Mouse (Mus musculus): Measurements from ENCODE around the gene Etv6. TPM values are rescaled to one million over a fixed set of nuclear protein-coding genes. Genes with fewer than 3 reads are reported as not detected.

Gene Etv6
- polyA plus RNA-seq, 1 experiment from 2014 or later = 13.0 TPM

- Histone ChIP-seq H3K27me3 (replicated peaks; ENCODE audit: control insufficient read depth, insufficient read depth, low read length) (no peaks in the 10 kb centered on the region), H3K4me2 (no peak overlapping the region), H3K4me1 (replicated peaks; ENCODE audit: control insufficient read depth, insufficient read depth, low read length) (peaks cover 43% of the 10 kb centered on the region), H3K36me3 (ENCODE audit: control insufficient read depth, insufficient read depth, low read length) (no peaks in the 10 kb centered on the region), H3K4me3 (ENCODE audit: low read depth, low read length) (no peak overlapping the region), H3K9ac (ENCODE audit: low read depth, low read length) (no peak overlapping the region), H3K27ac (ENCODE audit: low read depth, low read length) (no peak overlapping the region), H3K9me3 (ENCODE audit: control insufficient read depth, low read length) (no peaks in the 10 kb centered on the region)
- DNase-seq (ENCODE audit: low spot score) (no peak), ATAC-seq (replicated peaks; ENCODE audit: low FRiP score) (no peak)
- 59% methylated on average over 7 of the region's 7 CpGs for WGBS
These were observed 155.2 kb downstream of the Etv6 start for GRCm38 (mm10) chr6:134190597-134191278.

GRCm38 (mm10) chr6:134192710-134193109, 157.2 kb downstream of the Etv6 start:
- no peak overlapping the region for H3K4me2 ChIP-seq
- no peaks in the 10 kb centered on the region for H3K36me3 ChIP-seq (ENCODE audit: control insufficient read depth, insufficient read depth, low read length)
- H3K27me3 ChIP-seq (replicated peaks; ENCODE audit: control insufficient read depth, insufficient read depth, low read length) = no peaks in the 10 kb centered on the region
- no peak for ATAC-seq (replicated peaks; ENCODE audit: low FRiP score)
- no peak overlapping the region for H3K27ac ChIP-seq (ENCODE audit: low read depth, low read length)
- DNase-seq (ENCODE audit: low spot score) = no peak
- no peaks in the 10 kb centered on the region for H3K9me3 ChIP-seq (ENCODE audit: control insufficient read depth, low read length)
- H3K9ac ChIP-seq (ENCODE audit: low read depth, low read length) = no peak overlapping the region
- H3K4me3 ChIP-seq (ENCODE audit: low read depth, low read length) = no peak overlapping the region
- peaks cover 37% of the 10 kb centered on the region for H3K4me1 ChIP-seq (replicated peaks; ENCODE audit: control insufficient read depth, insufficient read depth, low read length)

- Histone ChIP-seq H3K4me1 (replicated peaks; ENCODE audit: control insufficient read depth, insufficient read depth, low read length) (0 out of 2 replicates have a peak, but pooled peaks cover 2% of the 10 kb centered on the region), H3K9ac (ENCODE audit: low read depth, low read length) (no peak overlapping the region), H3K4me3 (ENCODE audit: low read depth, low read length) (no peak overlapping the region), H3K4me2 (no peak overlapping the region), H3K27ac (ENCODE audit: low read depth, low read length) (no peak overlapping the region), H3K27me3 (replicated peaks; ENCODE audit: control insufficient read depth, insufficient read depth, low read length) (no peaks in the 10 kb centered on the region), H3K9me3 (ENCODE audit: control insufficient read depth, low read length) (no peaks in the 10 kb centered on the region), H3K36me3 (ENCODE audit: control insufficient read depth, insufficient read depth, low read length) (no peaks in the 10 kb centered on the region)
- 97% methylated on average over 1 of the region's 1 CpGs for WGBS
- ATAC-seq (replicated peaks; ENCODE audit: low FRiP score) = no peak
- no peak for DNase-seq (ENCODE audit: low spot score)
These were observed 164.4 kb downstream of the Etv6 start for GRCm38 (mm10) chr6:134199895-134200294.

GRCm38 (mm10) chr6:134200577-134200976, 165.1 kb downstream of the Etv6 start:
- Histone ChIP-seq H3K4me1 (replicated peaks; ENCODE audit: control insufficient read depth, insufficient read depth, low read length) (0 out of 2 replicates have a peak, but pooled peaks cover 2% of the 10 kb centered on the region), H3K27ac (ENCODE audit: low read depth, low read length) (no peak overlapping the region), H3K27me3 (replicated peaks; ENCODE audit: control insufficient read depth, insufficient read depth, low read length) (no peaks in the 10 kb centered on the region), H3K4me3 (ENCODE audit: low read depth, low read length) (no peak overlapping the region), H3K4me2 (no peak overlapping the region), H3K9me3 (ENCODE audit: control insufficient read depth, low read length) (no peaks in the 10 kb centered on the region), H3K9ac (ENCODE audit: low read depth, low read length) (no peak overlapping the region), H3K36me3 (ENCODE audit: control insufficient read depth, insufficient read depth, low read length) (no peaks in the 10 kb centered on the region)
- ATAC-seq (replicated peaks; ENCODE audit: low FRiP score) = no peak
- WGBS = 89% methylated on average over 10 of the region's 10 CpGs
- DNase-seq (ENCODE audit: low spot score) = no peak

DNA sequence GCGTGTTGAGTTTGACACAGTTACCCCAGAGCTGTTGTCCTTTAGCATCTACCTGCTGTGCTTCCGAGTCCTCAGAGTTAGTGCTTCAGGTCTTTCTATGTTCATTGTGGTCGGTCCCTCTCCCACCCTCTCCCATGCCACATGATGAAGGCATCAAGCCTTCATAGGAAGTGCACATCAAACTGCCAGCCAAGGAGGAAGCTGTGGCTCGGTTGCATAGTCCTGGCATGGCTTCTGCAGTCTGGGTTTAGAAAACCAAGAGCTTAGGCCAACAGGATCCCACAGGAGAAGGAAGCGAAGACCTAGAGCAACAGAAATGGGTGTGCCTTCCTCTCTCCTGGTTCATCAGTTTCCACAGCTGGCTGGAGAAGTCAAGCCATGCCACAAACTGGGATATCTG, 166.7 kb downstream of the Etv6 start:
- Histone ChIP-seq H3K36me3 (ENCODE audit: control insufficient read depth, insufficient read depth, low read length) (no peaks in the 10 kb centered on the region), H3K9me3 (ENCODE audit: control insufficient read depth, low read length) (no peaks in the 10 kb centered on the region), H3K27ac (ENCODE audit: low read depth, low read length) (no peak overlapping the region), H3K4me2 (no peak overlapping the region), H3K27me3 (replicated peaks; ENCODE audit: control insufficient read depth, insufficient read depth, low read length) (no peaks in the 10 kb centered on the region), H3K4me1 (replicated peaks; ENCODE audit: control insufficient read depth, insufficient read depth, low read length) (peaks cover 5% of the 10 kb centered on the region; the same call in 1 of the 2 replicates), H3K4me3 (ENCODE audit: low read depth, low read length) (no peak overlapping the region), H3K9ac (ENCODE audit: low read depth, low read length) (no peak overlapping the region)
- 66% methylated on average over 5 of the region's 5 CpGs for WGBS
- ATAC-seq (replicated peaks; ENCODE audit: low FRiP score) = no peak
- no peak for DNase-seq (ENCODE audit: low spot score)

DNA sequence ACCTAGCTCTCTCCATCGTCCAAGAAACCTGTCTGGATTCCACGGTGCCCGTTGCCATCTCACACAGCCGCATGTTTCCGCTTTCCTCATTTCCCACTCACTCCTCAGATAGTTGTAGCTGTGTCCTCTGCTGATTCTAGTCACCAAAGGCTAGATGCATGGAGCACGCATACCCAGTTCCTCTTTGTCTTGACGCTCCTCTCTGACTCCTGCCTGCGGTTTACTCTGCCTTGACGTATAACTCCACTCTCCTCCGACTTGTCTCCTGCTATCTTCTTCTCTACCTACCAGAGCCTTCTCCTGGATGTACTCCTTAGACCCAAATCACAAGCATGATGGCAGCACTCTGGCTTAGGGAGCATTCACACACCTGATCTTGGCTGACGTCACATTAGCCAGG, 169.7 kb downstream of the Etv6 start:
- Histone ChIP-seq H3K9me3 (ENCODE audit: control insufficient read depth, low read length) (no peaks in the 10 kb centered on the region), H3K27me3 (replicated peaks; ENCODE audit: control insufficient read depth, insufficient read depth, low read length) (no peaks in the 10 kb centered on the region), H3K4me3 (ENCODE audit: low read depth, low read length) (no peak overlapping the region), H3K4me2 (no peak overlapping the region), H3K36me3 (ENCODE audit: control insufficient read depth, insufficient read depth, low read length) (no peaks in the 10 kb centered on the region), H3K4me1 (replicated peaks; ENCODE audit: control insufficient read depth, insufficient read depth, low read length) (peaks cover 14% of the 10 kb centered on the region; the same call in 1 of the 2 replicates), H3K27ac (ENCODE audit: low read depth, low read length) (no peak overlapping the region), H3K9ac (ENCODE audit: low read depth, low read length) (no peak overlapping the region)
- 79% methylated on average over 10 of the region's 11 CpGs for WGBS
- ATAC-seq (replicated peaks; ENCODE audit: low FRiP score) (no peak), DNase-seq (ENCODE audit: low spot score) (no peak)

DNA sequence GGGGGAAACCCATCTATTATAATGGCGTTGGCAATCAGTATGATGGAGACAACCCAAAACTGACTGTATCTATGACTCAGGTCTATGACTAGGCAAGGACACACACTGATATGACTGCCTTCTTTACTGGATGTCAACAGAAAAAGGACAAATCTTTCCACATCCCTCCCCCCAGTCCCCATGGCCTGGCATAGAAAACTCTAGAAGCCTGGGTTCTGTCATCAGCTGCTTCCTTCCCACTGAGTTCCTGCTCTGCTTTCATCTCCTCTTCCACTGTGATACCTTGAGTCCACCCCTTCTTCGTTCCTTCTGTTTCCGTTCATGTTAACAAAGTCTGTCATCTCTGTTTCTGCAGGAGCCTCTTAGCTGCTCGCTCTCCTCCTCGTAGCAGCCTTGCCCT, 170.2 kb downstream of the Etv6 start:
- H3K27ac ChIP-seq (ENCODE audit: low read depth, low read length) = no peak overlapping the region
- H3K27me3 ChIP-seq (replicated peaks; ENCODE audit: control insufficient read depth, insufficient read depth, low read length) = no peaks in the 10 kb centered on the region
- no peak overlapping the region for H3K4me2 ChIP-seq
- H3K4me3 ChIP-seq (ENCODE audit: low read depth, low read length) = no peak overlapping the region
- H3K36me3 ChIP-seq (ENCODE audit: control insufficient read depth, insufficient read depth, low read length) = no peaks in the 10 kb centered on the region
- H3K9me3 ChIP-seq (ENCODE audit: control insufficient read depth, low read length) = no peaks in the 10 kb centered on the region
- no peak for DNase-seq (ENCODE audit: low spot score)
- WGBS = 78% methylated on average over 5 of the region's 5 CpGs
- H3K4me1 ChIP-seq (replicated peaks; ENCODE audit: control insufficient read depth, insufficient read depth, low read length) = peaks cover 14% of the 10 kb centered on the region; the same call in 1 of the 2 replicates
- H3K9ac ChIP-seq (ENCODE audit: low read depth, low read length) = no peak overlapping the region
- no peak for ATAC-seq (replicated peaks; ENCODE audit: low FRiP score)

DNA sequence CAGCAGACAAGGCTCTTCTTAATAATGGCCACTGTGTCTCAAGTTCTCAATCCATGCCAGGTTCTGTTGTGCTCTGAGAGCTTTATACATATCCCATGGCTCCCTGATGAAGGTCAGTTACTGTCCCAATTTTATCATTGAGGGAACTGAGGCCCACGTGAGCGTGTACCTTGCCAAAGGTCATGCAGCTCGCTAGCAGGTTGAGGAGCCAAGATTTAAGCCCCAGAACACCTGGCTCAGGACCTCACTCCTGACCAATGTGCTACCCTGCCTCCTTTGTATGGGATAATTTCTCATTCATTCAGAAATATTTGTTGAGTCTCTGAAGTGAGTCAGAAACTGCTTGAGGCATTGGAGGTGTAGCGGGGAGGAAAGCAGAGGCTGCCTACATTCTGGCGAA, 170.8 kb downstream of the Etv6 start:
- ATAC-seq (replicated peaks; ENCODE audit: low FRiP score) (no peak), DNase-seq (ENCODE audit: low spot score) (no peak)
- H3K4me3 ChIP-seq (ENCODE audit: low read depth, low read length) = no peak overlapping the region
- H3K4me1 ChIP-seq (replicated peaks; ENCODE audit: control insufficient read depth, insufficient read depth, low read length) = peaks cover 14% of the 10 kb centered on the region; the same call in 1 of the 2 replicates
- WGBS = 91% methylated on average over 5 of the region's 5 CpGs
- no peaks in the 10 kb centered on the region for H3K36me3 ChIP-seq (ENCODE audit: control insufficient read depth, insufficient read depth, low read length)
- no peak overlapping the region for H3K4me2 ChIP-seq
- H3K9ac ChIP-seq (ENCODE audit: low read depth, low read length) = no peak overlapping the region
- no peak overlapping the region for H3K27ac ChIP-seq (ENCODE audit: low read depth, low read length)
- no peaks in the 10 kb centered on the region for H3K27me3 ChIP-seq (replicated peaks; ENCODE audit: control insufficient read depth, insufficient read depth, low read length)
- no peaks in the 10 kb centered on the region for H3K9me3 ChIP-seq (ENCODE audit: control insufficient read depth, low read length)
